Mouse (Mus musculus): ENCODE measurements around the gene Ica1. TPM values are rescaled to one million over a fixed set of nuclear protein-coding genes. Genes with fewer than 3 reads are reported as not detected.

Gene Ica1
- total and polyA plus RNA-seq, 2 experiments from 2014 or later, result 38.2 to 83.8 TPM

DNA sequence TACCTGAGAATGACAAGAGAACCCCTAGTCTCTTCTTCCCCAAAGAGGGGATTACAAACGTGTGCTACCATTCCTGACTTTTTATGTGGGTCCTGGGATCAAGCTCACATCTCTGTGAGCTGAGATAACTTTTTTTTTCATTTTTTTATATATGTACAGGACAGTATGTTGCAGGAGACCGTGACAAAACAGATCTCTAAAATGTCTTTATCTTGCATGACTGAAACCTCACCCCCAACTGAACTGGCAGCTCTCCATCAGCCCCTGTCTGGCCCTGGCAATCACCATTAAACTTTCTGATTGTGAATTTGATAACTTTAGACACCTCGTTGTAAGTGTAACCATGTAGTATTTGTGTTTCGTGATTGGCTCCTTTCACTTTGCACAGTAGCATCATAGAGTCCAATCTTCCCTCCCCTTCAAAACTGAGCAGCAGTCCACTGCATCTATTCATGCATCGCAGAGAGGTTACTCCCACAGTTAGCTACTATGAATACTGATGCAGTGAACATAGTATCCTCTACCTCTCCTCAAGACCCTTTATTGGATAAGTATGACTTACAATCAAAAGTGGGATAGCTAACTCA, 17.5 kb downstream of the Ica1 start:
- 82% methylated on average over 5 of the region's 5 CpGs for WGBS
- DNase-seq (ENCODE audit: low spot score), result no peak
- no peak for TF ChIP-seq CTCF (IDR thresholded peaks at IDR 0.05; ENCODE audit: low read depth)

DNA sequence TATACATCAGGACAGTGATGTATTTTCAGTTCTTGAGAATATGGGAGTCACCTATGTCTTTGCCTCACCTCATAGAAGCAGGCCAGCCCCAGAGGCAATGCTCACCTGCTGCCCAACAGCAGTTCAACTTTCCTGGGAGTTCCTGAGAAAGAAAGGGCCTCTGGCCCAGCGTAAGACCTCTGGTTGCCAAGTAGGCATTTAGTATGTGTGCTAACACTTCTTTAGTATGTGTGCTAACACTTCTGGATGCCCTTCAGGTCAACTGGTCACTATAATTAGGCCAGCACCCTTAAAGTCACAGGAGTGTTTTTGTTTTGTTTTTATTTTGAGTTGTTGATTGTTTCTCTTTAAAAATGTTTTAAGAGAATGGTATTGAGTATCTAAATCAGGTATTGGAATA, 18.4 kb downstream of the Ica1 start:
- H3K36me3 ChIP-seq (ENCODE audit: insufficient read depth, low read length), result no peaks in the 10 kb centered on the region
- no peak overlapping the region for H3K27ac ChIP-seq
- H3K9ac ChIP-seq (replicated peaks; ENCODE audit: low read length), result no peak overlapping the region
- no peaks in the 10 kb centered on the region for H3K27me3 ChIP-seq (ENCODE audit: insufficient read depth, low read length)
- TF ChIP-seq CTCF (IDR thresholded peaks at IDR 0.05; ENCODE audit: low read depth), result no peak
- H3K4me3 ChIP-seq (ENCODE audit: low read length), result no peak overlapping the region
- 81% methylated on average over 1 of the region's 1 CpGs for WGBS
- no peaks in the 10 kb centered on the region for H3K9me3 ChIP-seq (ENCODE audit: low read length)
- DNase-seq (ENCODE audit: low spot score), result no peak
- no peaks in the 10 kb centered on the region for H3K4me1 ChIP-seq (ENCODE audit: insufficient read depth, low read length)
- ATAC-seq, result no peak
- H3K4me2 ChIP-seq (ENCODE audit: low read depth, low read length), result no peak overlapping the region

More for the DNA sequence above, 17.5 kb downstream of the Ica1 start:
- Histone ChIP-seq H3K4me2 (ENCODE audit: low read depth, low read length) (no peak overlapping the region), H3K36me3 (ENCODE audit: insufficient read depth, low read length) (no peaks in the 10 kb centered on the region), H3K4me3 (ENCODE audit: low read length) (no peak overlapping the region), H3K9me3 (ENCODE audit: low read length) (no peaks in the 10 kb centered on the region), H3K4me1 (ENCODE audit: insufficient read depth, low read length) (no peaks in the 10 kb centered on the region), H3K27me3 (ENCODE audit: insufficient read depth, low read length) (no peaks in the 10 kb centered on the region), H3K9ac (replicated peaks; ENCODE audit: low read length) (no peak overlapping the region), H3K27ac (no peak overlapping the region)
- ATAC-seq, result no peak

DNA sequence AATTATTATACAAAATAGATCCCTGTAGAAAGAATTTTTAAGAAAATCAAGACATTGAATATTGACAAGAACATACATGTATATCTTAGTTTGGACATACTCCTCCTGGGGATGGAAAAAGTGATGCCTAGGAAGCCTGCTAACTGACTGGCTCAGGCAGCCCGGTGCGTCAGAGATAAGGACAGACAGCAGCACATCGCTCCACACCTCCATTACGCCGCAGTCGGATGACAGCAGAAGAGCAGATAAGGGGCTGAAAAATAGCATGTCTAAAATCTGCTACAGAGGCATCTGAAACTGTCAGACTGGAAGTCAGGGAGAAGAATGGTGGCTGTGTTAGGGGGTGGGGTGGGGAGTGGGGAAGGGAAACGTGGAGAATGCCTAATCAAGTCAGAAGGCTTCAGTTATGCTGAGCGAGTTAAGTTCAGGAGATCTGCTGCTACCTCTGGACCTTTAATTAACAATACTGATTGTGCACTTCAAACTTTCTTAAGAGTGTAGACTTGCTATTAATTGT, 22.5 kb downstream of the Ica1 start:
- H3K27ac ChIP-seq, result no peak overlapping the region
- no peaks in the 10 kb centered on the region for H3K36me3 ChIP-seq (ENCODE audit: insufficient read depth, low read length)
- ATAC-seq (no peak), DNase-seq (ENCODE audit: low spot score) (no peak)
- no peak overlapping the region for H3K4me3 ChIP-seq (ENCODE audit: low read length)
- H3K4me1 ChIP-seq (ENCODE audit: insufficient read depth, low read length), result no peaks in the 10 kb centered on the region
- WGBS, result 65% methylated on average over 8 of the region's 8 CpGs
- TF ChIP-seq CTCF (IDR thresholded peaks at IDR 0.05; ENCODE audit: low read depth), result no peak
- no peaks in the 10 kb centered on the region for H3K27me3 ChIP-seq (ENCODE audit: insufficient read depth, low read length)
- no peak overlapping the region for H3K9ac ChIP-seq (replicated peaks; ENCODE audit: low read length)
- H3K4me2 ChIP-seq (ENCODE audit: low read depth, low read length), result no peak overlapping the region
- H3K9me3 ChIP-seq (ENCODE audit: low read length), result no peaks in the 10 kb centered on the region

DNA sequence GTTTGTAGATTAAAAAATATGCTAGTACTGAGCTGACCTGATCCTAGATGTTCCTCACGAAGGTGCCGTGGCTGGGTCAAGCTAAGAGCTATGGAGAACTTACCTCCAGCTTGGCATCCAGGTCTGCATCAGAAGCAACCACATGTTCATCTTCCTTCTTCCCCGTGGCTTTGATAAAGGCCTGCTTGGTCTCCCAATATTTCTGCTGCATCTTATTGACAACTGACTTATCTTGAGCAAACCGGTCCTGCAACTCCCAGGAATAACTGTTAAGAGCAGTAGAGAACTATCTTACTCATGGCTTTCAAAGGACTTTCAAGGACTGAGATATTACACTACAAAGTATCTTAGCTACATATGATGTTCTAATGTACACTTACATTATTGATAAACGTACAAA, 23.8 kb downstream of the Ica1 start:
- Histone ChIP-seq H3K27ac (no peak overlapping the region), H3K27me3 (ENCODE audit: insufficient read depth, low read length) (no peaks in the 10 kb centered on the region), H3K4me2 (ENCODE audit: low read depth, low read length) (no peak overlapping the region), H3K4me3 (ENCODE audit: low read length) (no peak overlapping the region), H3K4me1 (ENCODE audit: insufficient read depth, low read length) (no peaks in the 10 kb centered on the region), H3K9ac (replicated peaks; ENCODE audit: low read length) (no peak overlapping the region), H3K36me3 (ENCODE audit: insufficient read depth, low read length) (no peaks in the 10 kb centered on the region), H3K9me3 (ENCODE audit: low read length) (no peaks in the 10 kb centered on the region)
- 97% methylated on average over 5 of the region's 5 CpGs for WGBS
- no peak for TF ChIP-seq CTCF (IDR thresholded peaks at IDR 0.05; ENCODE audit: low read depth)
- no peak for DNase-seq (ENCODE audit: low spot score)
- ATAC-seq, result no peak

DNA sequence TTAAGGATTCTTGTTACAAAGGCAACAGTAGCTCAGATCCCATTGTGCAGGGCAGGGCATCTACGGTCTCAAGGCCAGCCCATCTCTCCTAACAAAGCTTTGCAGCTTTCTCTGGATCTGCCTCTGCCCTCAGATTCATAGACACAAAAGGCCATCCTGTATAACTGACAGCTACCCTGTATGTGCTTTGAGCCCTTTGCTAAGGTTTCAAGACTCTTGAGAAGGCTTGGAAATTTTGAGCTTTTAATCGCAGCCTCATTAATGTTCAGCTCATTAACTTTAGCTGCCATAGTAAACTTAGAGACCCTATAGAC, 24.6 kb downstream of the Ica1 start:
- WGBS, result 59% methylated on average over 2 of the region's 2 CpGs
- no peak for ATAC-seq
- H3K4me3 ChIP-seq (ENCODE audit: low read length), result no peak overlapping the region

DNA sequence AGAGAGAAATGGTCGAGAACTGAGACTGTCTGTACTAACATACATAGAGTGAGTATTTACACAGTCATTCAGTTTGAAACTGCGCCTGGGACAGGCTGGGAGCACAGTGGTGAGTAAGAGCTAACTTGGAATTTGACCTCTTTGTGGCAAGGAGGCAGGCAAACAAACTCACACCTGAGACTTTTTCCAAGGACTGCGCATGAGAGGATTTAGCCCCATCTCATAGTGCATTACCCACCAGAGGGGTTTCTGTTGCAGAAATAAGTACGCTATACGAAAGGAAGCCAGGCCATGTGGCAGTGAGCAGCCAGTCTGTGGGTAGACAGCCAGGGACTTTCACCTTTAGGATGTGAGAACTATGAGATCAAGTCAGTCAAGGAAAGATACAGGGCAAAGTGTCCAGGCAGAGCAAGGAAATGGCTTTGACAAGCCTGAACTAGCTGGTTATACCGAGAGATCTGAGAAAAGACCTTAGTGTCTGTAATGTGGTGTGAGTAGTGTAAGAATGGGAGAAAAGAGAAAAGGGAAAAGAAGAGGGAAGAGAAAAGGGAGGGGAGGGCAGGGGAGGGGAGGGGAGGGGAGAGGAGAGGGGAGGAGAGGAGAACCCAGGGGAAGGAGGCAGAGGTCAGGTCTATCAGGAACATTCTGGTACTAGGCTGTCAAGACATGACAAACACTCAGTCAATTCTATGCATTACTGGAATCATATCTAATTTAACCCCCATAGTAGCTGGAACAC, 25.1 kb downstream of the Ica1 start:
- H3K9ac ChIP-seq (replicated peaks; ENCODE audit: low read length), result no peak overlapping the region
- no peak overlapping the region for H3K4me2 ChIP-seq (ENCODE audit: low read depth, low read length)
- no peak overlapping the region for H3K4me3 ChIP-seq (ENCODE audit: low read length)
- no peaks in the 10 kb centered on the region for H3K9me3 ChIP-seq (ENCODE audit: low read length)
- TF ChIP-seq CTCF (IDR thresholded peaks at IDR 0.05; ENCODE audit: low read depth), result no peak
- ATAC-seq (no peak), DNase-seq (ENCODE audit: low spot score) (no peak)
- H3K4me1 ChIP-seq (ENCODE audit: insufficient read depth, low read length), result no peaks in the 10 kb centered on the region
- no peaks in the 10 kb centered on the region for H3K36me3 ChIP-seq (ENCODE audit: insufficient read depth, low read length)
- H3K27me3 ChIP-seq (ENCODE audit: insufficient read depth, low read length), result no peaks in the 10 kb centered on the region
- H3K27ac ChIP-seq, result no peak overlapping the region
- WGBS, result 89% methylated on average over 6 of the region's 6 CpGs

More for the DNA sequence above, 24.6 kb downstream of the Ica1 start:
- no peak for TF ChIP-seq CTCF (IDR thresholded peaks at IDR 0.05; ENCODE audit: low read depth)
- H3K9me3 ChIP-seq (ENCODE audit: low read length), result no peaks in the 10 kb centered on the region
- no peak overlapping the region for H3K4me2 ChIP-seq (ENCODE audit: low read depth, low read length)
- H3K4me1 ChIP-seq (ENCODE audit: insufficient read depth, low read length), result no peaks in the 10 kb centered on the region
- no peak overlapping the region for H3K27ac ChIP-seq
- no peak overlapping the region for H3K9ac ChIP-seq (replicated peaks; ENCODE audit: low read length)
- H3K36me3 ChIP-seq (ENCODE audit: insufficient read depth, low read length), result no peaks in the 10 kb centered on the region
- no peak for DNase-seq (ENCODE audit: low spot score)
- H3K27me3 ChIP-seq (ENCODE audit: insufficient read depth, low read length), result no peaks in the 10 kb centered on the region

DNA sequence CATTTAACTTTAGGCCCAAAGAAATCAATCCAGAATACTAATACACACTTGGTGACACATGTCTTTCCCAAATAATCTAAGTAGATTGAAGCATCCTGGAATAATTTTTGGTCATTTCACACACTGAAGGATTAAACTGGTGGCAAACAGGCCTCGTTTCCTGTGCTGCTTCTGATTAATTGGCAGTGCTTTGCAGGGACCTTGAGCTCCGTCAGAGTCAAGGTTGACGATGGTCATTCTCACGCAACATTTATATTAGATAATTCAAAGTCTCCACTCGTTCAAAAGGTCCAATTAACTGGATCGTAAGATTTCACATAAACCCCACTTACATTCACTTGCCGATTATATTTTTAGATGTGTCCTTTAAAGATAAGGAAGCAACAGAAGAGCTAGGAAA, 33.4 kb downstream of the Ica1 start:
- Histone ChIP-seq H3K36me3 (ENCODE audit: insufficient read depth, low read length) (no peaks in the 10 kb centered on the region; the same call in 1 of the 2 replicates), H3K4me1 (ENCODE audit: insufficient read depth, low read length) (no peaks in the 10 kb centered on the region), H3K4me3 (ENCODE audit: low read length) (no peak overlapping the region), H3K27me3 (ENCODE audit: insufficient read depth, low read length) (no peaks in the 10 kb centered on the region), H3K4me2 (ENCODE audit: low read depth, low read length) (no peak overlapping the region), H3K9ac (replicated peaks; ENCODE audit: low read length) (no peak overlapping the region), H3K27ac (no peak overlapping the region), H3K9me3 (ENCODE audit: low read length) (no peaks in the 10 kb centered on the region)
- no peak for TF ChIP-seq CTCF (IDR thresholded peaks at IDR 0.05; ENCODE audit: low read depth)
- DNase-seq (ENCODE audit: low spot score) (no peak), ATAC-seq (no peak)
- WGBS, result 86% methylated on average over 7 of the region's 7 CpGs

All from hindbrain, postnatal 0 days (tissue).